Mouse (Mus musculus) adipocyte (in vitro differentiated cells): ENCODE measurements around the gene Rasgrp2.

Experiments used
- DNase-seq: peaks from one replicate; pipeline ENCODE4 v3.0.0-alpha.2; 2016; ENCODE audit warnings: low spot score

The Rasgrp2 gene

GRCm38 (mm10) chr19:6427653-6428434 lies 28.7 kb downstream of the Rasgrp2 start:
- no peak for DNase-seq

- DNase-seq = no peak
These were observed 29.5 kb downstream of the Rasgrp2 start for GRCm38 (mm10) chr19:6428501-6429200.

GRCm38 (mm10) chr19:6443016-6443415 lies 43.9 kb downstream of the Rasgrp2 start:
- no peak for DNase-seq

GRCm38 (mm10) chr19:6445761-6446423 lies 46.8 kb downstream of the Rasgrp2 start:
- DNase-seq = no peak

- no peak for DNase-seq
These were observed 47.7 kb downstream of the Rasgrp2 start for GRCm38 (mm10) chr19:6446736-6447437.

- no peak for DNase-seq
These were observed 49.6 kb downstream of the Rasgrp2 start for GRCm38 (mm10) chr19:6448752-6449151.

- no peak for DNase-seq
These were observed 50.7 kb downstream of the Rasgrp2 start for GRCm38 (mm10) chr19:6449841-6450240.

GRCm38 (mm10) chr19:6452030-6452494 lies 52.9 kb downstream of the Rasgrp2 start:
- peak; percentile 89 for DNase-seq

GRCm38 (mm10) chr19:6452672-6453310 lies 53.7 kb downstream of the Rasgrp2 start:
- DNase-seq = no peak

- peak; percentile 40 for DNase-seq
These were observed 54.2 kb downstream of the Rasgrp2 start for GRCm38 (mm10) chr19:6453349-6453748.

GRCm38 (mm10) chr19:6454041-6454720 lies 55.0 kb downstream of the Rasgrp2 start:
- no peak for DNase-seq

GRCm38 (mm10) chr19:6459504-6459903 lies 60.4 kb downstream of the Rasgrp2 start:
- peak; percentile 45 for DNase-seq

- peak; percentile 58 for DNase-seq
These were observed 63.7 kb downstream of the Rasgrp2 start for GRCm38 (mm10) chr19:6462841-6463240.

GRCm38 (mm10) chr19:6464306-6465071 lies 65.3 kb downstream of the Rasgrp2 start:
- DNase-seq = peak; percentile 82
